Mouse (Mus musculus) thymus, adult 2 months (tissue): ENCODE measurements at regions not wholly inside any gene's neighbourhood (a gene's known extent, or its start where the extent isn't known, plus 50 kb on each side); places are given as distances from the start of the nearest gene placed in this dataset.

Experiments
- CTCF ChIP-seq: fragments of 200-500 bp; IDR thresholded peaks from 2 replicates; pipeline ENCODE4 v1.5.1; 2012; ENCODE audit warnings: mild to moderate bottlenecking, control low read depth, low read length, moderate library complexity, borderline replicate concordance; ENCODE audit not compliant: control insufficient read depth, poor library complexity, insufficient read depth; ENCODE audit errors: extremely low read depth
- POLR2A ChIP-seq: fragments of 200-500 bp; IDR thresholded peaks from 2 replicates; pipeline ENCODE4 v1.6.1; 2012; ENCODE audit warnings: mild to moderate bottlenecking, low read length, control low read depth, moderate library complexity; ENCODE audit not compliant: control insufficient read depth, poor library complexity, insufficient read depth; ENCODE audit errors: extremely low read depth

DNA sequence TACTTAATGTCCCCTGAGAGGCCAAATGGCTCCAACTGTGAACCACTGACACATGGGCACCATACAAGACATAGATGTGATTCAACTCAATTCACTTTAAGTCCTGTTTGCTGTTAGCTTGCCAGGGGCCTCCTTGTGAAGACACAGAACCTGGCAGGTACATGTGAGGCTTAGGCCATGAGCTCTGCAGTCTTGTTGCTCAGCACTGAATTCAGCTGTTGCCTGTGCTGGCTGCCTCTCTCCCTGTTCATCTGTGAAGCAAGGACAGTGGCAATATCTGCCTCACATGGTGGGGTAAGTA, 209.3 kb downstream of the Qk start:
- TF ChIP-seq POLR2A (no peak), CTCF (no peak)
